7 mouse cellular contexts compared by ENCODE assay signal in the genomic region with DNA sequence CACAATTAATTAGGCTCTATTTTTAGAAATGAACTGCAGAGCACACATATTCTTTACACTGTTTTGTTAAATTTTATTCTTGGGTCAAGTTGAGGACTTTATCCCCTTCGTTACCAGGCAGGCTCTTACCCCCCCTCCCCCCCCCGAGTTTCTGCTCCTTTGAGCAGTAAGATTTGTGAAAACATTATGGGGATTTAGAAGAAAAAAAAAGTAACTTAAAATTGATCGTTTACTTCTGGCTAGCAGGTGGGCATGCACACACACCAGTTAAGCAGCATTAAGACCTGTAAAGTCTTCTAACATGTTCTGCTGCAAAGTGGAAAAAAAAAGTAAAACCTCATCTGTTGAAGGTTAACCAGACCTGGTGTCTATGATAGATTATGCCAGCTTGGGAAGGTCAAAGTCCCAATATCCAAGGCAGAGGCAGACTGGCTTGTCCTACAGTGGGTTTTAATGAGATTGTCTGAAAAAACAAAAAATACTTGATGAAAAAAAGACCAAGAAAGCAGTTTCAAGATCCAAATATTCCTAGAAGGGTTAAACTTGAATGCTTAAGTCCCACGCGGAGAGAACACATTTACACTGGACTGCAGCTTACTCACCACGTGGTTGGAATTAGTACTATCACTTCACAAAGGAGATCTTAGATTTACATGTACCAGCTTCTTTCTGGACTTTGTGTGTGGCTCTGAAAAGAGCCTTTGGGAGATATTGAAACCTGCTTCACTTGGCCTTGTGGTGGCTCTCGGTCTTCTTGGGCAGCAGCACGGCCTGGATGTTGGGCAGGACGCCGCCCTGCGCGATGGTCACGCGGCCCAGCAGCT. TPM values are rescaled to one million over a fixed set of nuclear protein-coding genes. Genes with fewer than 3 reads are reported as not detected.
DNase-seq lines count a peak whose midpoint lies in the region; ATAC-seq and TF ChIP-seq lines count a peak whose summit lies in the region.

No protein-coding gene starts in this region.

- under 1% methylated on average over 14 of the region's 14 CpGs for WGBS in forebrain, embryonic 15.5 days
- 2% methylated on average over 9 of the region's 14 CpGs for WGBS in limb, embryonic 14.5 days
- WGBS in stomach, embryonic 16.5 days = 1% methylated on average over 9 of the region's 14 CpGs

- no peak for TF ChIP-seq POLR2A in limb, embryonic 14.5 days (IDR thresholded peaks at IDR 0.05; ENCODE audit: borderline replicate concordance, extremely low read depth, insufficient read depth, insufficient read length)

- H3K27me3 ChIP-seq in forebrain, embryonic 15.5 days = no peaks in the 10 kb centered on the region
- H3K27me3 ChIP-seq in limb, embryonic 14.5 days (ENCODE audit: control insufficient read depth, insufficient read depth, low read length) = no peaks in the 10 kb centered on the region
- no peaks in the 10 kb centered on the region for H3K27me3 ChIP-seq in stomach, embryonic 16.5 days (ENCODE audit: control insufficient read depth, insufficient read depth, low read length)

- peak overlapping the region; percentile 46 for H3K4me3 ChIP-seq in forebrain, embryonic 15.5 days
- peak overlapping the region; percentile 40 for H3K4me3 ChIP-seq in limb, embryonic 14.5 days (replicated peaks; ENCODE audit: low read length)
- H3K4me3 ChIP-seq in stomach, embryonic 16.5 days (replicated peaks; ENCODE audit: low read length) = peak overlapping the region; percentile 48

- peak overlapping the region; percentile 49 for H3K9ac ChIP-seq in forebrain, embryonic 15.5 days (replicated peaks)
- H3K9ac ChIP-seq in limb, embryonic 14.5 days (ENCODE audit: low read depth, low read length, severe bottlenecking) = peak overlapping the region; percentile 57
- H3K9ac ChIP-seq in stomach, embryonic 16.5 days (ENCODE audit: low read length) = peak overlapping the region; percentile 67

- peaks cover 17% of the 10 kb centered on the region for H3K4me1 ChIP-seq in forebrain, embryonic 15.5 days
- H3K4me1 ChIP-seq in limb, embryonic 14.5 days (ENCODE audit: control insufficient read depth, insufficient read depth, low read length) = peaks cover 8% of the 10 kb centered on the region
- H3K4me1 ChIP-seq in stomach, embryonic 16.5 days (ENCODE audit: control insufficient read depth, insufficient read depth, low read length) = peaks cover 18% of the 10 kb centered on the region; the same call in 1 of the 2 replicates

- H3K36me3 ChIP-seq in forebrain, embryonic 15.5 days = no peaks in the 10 kb centered on the region
- no peaks in the 10 kb centered on the region for H3K36me3 ChIP-seq in limb, embryonic 14.5 days (ENCODE audit: control insufficient read depth, insufficient read depth, low read length)
- no peaks in the 10 kb centered on the region for H3K36me3 ChIP-seq in stomach, embryonic 16.5 days (ENCODE audit: control insufficient read depth, insufficient read depth, low read length)

- H3K27ac ChIP-seq in forebrain, embryonic 15.5 days (replicated peaks) = peak overlapping the region; percentile 65
- peak overlapping the region; percentile 75 for H3K27ac ChIP-seq in limb, embryonic 14.5 days (replicated peaks; ENCODE audit: low read depth, low read length)
- H3K27ac ChIP-seq in stomach, embryonic 16.5 days (ENCODE audit: low read length) = peak overlapping the region; percentile 85

- H3K9me3 ChIP-seq in forebrain, embryonic 15.5 days = no peaks in the 10 kb centered on the region
- no peaks in the 10 kb centered on the region for H3K9me3 ChIP-seq in limb, embryonic 14.5 days (ENCODE audit: control insufficient read depth, low read length)
- H3K9me3 ChIP-seq in stomach, embryonic 16.5 days (replicated peaks; ENCODE audit: control insufficient read depth, low read length) = no peaks in the 10 kb centered on the region

- ATAC-seq in forebrain, embryonic 15.5 days (replicated peaks) = peak; percentile 32; the same call in 1 of the 2 replicates
- ATAC-seq in limb, embryonic 14.5 days (ENCODE audit: low FRiP score, low read depth) = no peak
- no peak for ATAC-seq in stomach, embryonic 16.5 days (ENCODE audit: insufficient read depth, low FRiP score)

- DNase-seq in A20 (ENCODE audit: low read depth, low spot score) (peak; percentile 81), ES-CJ7 (ENCODE audit: low read depth, low spot score) (peak; percentile 65)
- DNase-seq in limb, embryonic 14.5 days (ENCODE audit: low spot score) = no peak
- no peak for DNase-seq in left cerebral cortex, adult 11 months (ENCODE audit: low spot score)
- DNase-seq in adrenal gland, adult 18-20 months (ENCODE audit: low spot score in 2 of 2) = no peak

- peak overlapping the region; percentile 53 for H3K4me2 ChIP-seq in forebrain, embryonic 15.5 days (replicated peaks)
- peak overlapping the region; percentile 56 for H3K4me2 ChIP-seq in limb, embryonic 14.5 days (replicated peaks; ENCODE audit: low read depth, low read length, severe bottlenecking)
- H3K4me2 ChIP-seq in stomach, embryonic 16.5 days (ENCODE audit: low read depth, low read length) = peak overlapping the region; percentile 71

RNA-seq across cellular contexts. Expression of gene Hist1h2ah, which starts 0.7 kb away (rescaled TPM):
- 2.5 and 9.8 TPM in 2 replicates for polyA plus RNA-seq in forebrain, embryonic 15.5 days (2015; fragmentation: Nextera tagmentation; extraction: Ambion mirVana)
- 5.5 and 14.9 TPM in 2 replicates for polyA plus RNA-seq in limb, embryonic 14.5 days (2012; rRNA removed)
- polyA plus RNA-seq in limb, embryonic 14.5 days (2014; fragmentation: Nextera tagmentation; extraction: Ambion mirVana) = 6.5 and 22.1 TPM in 2 replicates
- 10.9 TPM in 1 of 2 replicates, not detected in the other for polyA plus RNA-seq in stomach, embryonic 16.5 days (2015; fragmentation: Nextera tagmentation; extraction: Ambion mirVana)
- total RNA-seq in adrenal gland, adult 18-20 months (2021) = 10 to 100 TPM in 1 of 2 experiments, not detected in 1; 16.5 TPM

RNA-seq across cellular contexts. Expression of gene Hist1h2bk, which starts 1.0 kb away (rescaled TPM):
- polyA plus RNA-seq in forebrain, embryonic 15.5 days (2015; fragmentation: Nextera tagmentation; extraction: Ambion mirVana) = 4.5 and 4.6 TPM in 2 replicates
- polyA plus RNA-seq in limb, embryonic 14.5 days (2012; rRNA removed) = 24.6 and 30.5 TPM in 2 replicates
- 6.9 and 7.1 TPM in 2 replicates for polyA plus RNA-seq in limb, embryonic 14.5 days (2014; fragmentation: Nextera tagmentation; extraction: Ambion mirVana)
- 2.6 and 4.0 TPM in 2 replicates for polyA plus RNA-seq in stomach, embryonic 16.5 days (2015; fragmentation: Nextera tagmentation; extraction: Ambion mirVana)
- 10 to 100 TPM; 18.0 to 23.9 TPM for total RNA-seq in adrenal gland, adult 18-20 months (2021)

RNA-seq across cellular contexts. Expression of gene Hist1h4i, which starts 6.5 kb away (rescaled TPM):
- polyA plus RNA-seq in forebrain, embryonic 15.5 days (2015; fragmentation: Nextera tagmentation; extraction: Ambion mirVana) = 16.9 and 19.2 TPM in 2 replicates
- polyA plus RNA-seq in limb, embryonic 14.5 days (2012; rRNA removed) = 31.0 and 39.5 TPM in 2 replicates
- polyA plus RNA-seq in limb, embryonic 14.5 days (2014; fragmentation: Nextera tagmentation; extraction: Ambion mirVana) = 14.0 and 14.7 TPM in 2 replicates
- 13.4 and 15.5 TPM in 2 replicates for polyA plus RNA-seq in stomach, embryonic 16.5 days (2015; fragmentation: Nextera tagmentation; extraction: Ambion mirVana)
- total RNA-seq in adrenal gland, adult 18-20 months (2021) = 10 to 100 TPM; 40.1 to 68.2 TPM

RNA-seq across cellular contexts. Expression of gene Hist1h2ag, which starts 8.1 kb away (rescaled TPM):
- 19.7 and 27.8 TPM in 2 replicates for polyA plus RNA-seq in forebrain, embryonic 15.5 days (2015; fragmentation: Nextera tagmentation; extraction: Ambion mirVana)
- polyA plus RNA-seq in limb, embryonic 14.5 days (2012; rRNA removed) = 54.6 and 89.6 TPM in 2 replicates
- polyA plus RNA-seq in limb, embryonic 14.5 days (2014; fragmentation: Nextera tagmentation; extraction: Ambion mirVana) = 56.7 and 74.1 TPM in 2 replicates
- 17.8 and 25.3 TPM in 2 replicates for polyA plus RNA-seq in stomach, embryonic 16.5 days (2015; fragmentation: Nextera tagmentation; extraction: Ambion mirVana)
- 10 to 100 TPM; 11.9 to 12.2 TPM for total RNA-seq in adrenal gland, adult 18-20 months (2021)

RNA-seq across cellular contexts. Expression of gene Hist1h2bj, which starts 8.4 kb away (rescaled TPM):
- polyA plus RNA-seq in forebrain, embryonic 15.5 days (2015; fragmentation: Nextera tagmentation; extraction: Ambion mirVana) = 6.8 and 7.3 TPM in 2 replicates
- polyA plus RNA-seq in limb, embryonic 14.5 days (2012; rRNA removed) = 20.7 and 26.3 TPM in 2 replicates
- polyA plus RNA-seq in limb, embryonic 14.5 days (2014; fragmentation: Nextera tagmentation; extraction: Ambion mirVana) = 10.3 and 11.1 TPM in 2 replicates
- polyA plus RNA-seq in stomach, embryonic 16.5 days (2015; fragmentation: Nextera tagmentation; extraction: Ambion mirVana) = 5.6 and 10.3 TPM in 2 replicates
- 10 to 100 TPM in 1 of 2 experiments, 1 to 10 TPM in 1; 8.0 to 15.6 TPM for total RNA-seq in adrenal gland, adult 18-20 months (2021)

Comparison
In these comparisons a context has a peak if more than half of its experiments do, and no peak if none do; other contexts are left out.
1. DNase-seq: peak in A20 (single experiment) and ES-CJ7 (single experiment); none in limb, embryonic 14.5 days (single experiment), left cerebral cortex, adult 11 months (single experiment) and adrenal gland, adult 18-20 months (0 of 2).
2. Peak in every context shown above with its lines, with median percentiles within 50 percentile points of each other: H3K27ac ChIP-seq, H3K4me2 ChIP-seq, H3K4me3 ChIP-seq and H3K9ac ChIP-seq.